Mouse (Mus musculus): Measurements from ENCODE around the gene Slc4a1. TPM values are rescaled to one million over a fixed set of nuclear protein-coding genes. Genes with fewer than 3 reads are reported as not detected.

Slc4a1 gene
- polyA plus RNA-seq, 1 experiment from 2014 or later, result 20.2 TPM

- Histone ChIP-seq H3K27me3 (no peaks in the 10 kb centered on the region), H3K36me3 (peaks cover 58% of the 10 kb centered on the region), H3K27ac (peak overlapping the region; percentile 74; the same call in 1 of the 2 replicates), H3K4me2 (peak overlapping the region; percentile 77), H3K4me3 (peak overlapping the region; percentile 51), H3K4me1 (replicated peaks) (peaks cover 27% of the 10 kb centered on the region), H3K9me3 (replicated peaks) (no peaks in the 10 kb centered on the region), H3K9ac (0 out of 2 replicates have a peak overlapping the region, but pooled peaks have one; percentile 55)
- 82% methylated on average over 22 of the region's 22 CpGs for WGBS
- no peak for ATAC-seq (replicated peaks; ENCODE audit: insufficient number of reproducible peaks, insufficient read depth, low FRiP score, low read depth)
Observed at GRCm38 (mm10) chr11:102309821-102310617, 56.0 kb downstream of the Slc4a1 start.

GRCm38 (mm10) chr11:102308979-102309378 lies 57.0 kb downstream of the Slc4a1 start:
- H3K4me1 ChIP-seq (replicated peaks), result peaks cover 27% of the 10 kb centered on the region
- peaks cover 50% of the 10 kb centered on the region for H3K36me3 ChIP-seq
- H3K27ac ChIP-seq, result peak overlapping the region; percentile 74
- peak overlapping the region; percentile 55 for H3K9ac ChIP-seq
- H3K9me3 ChIP-seq (replicated peaks), result no peaks in the 10 kb centered on the region
- H3K4me3 ChIP-seq, result peak overlapping the region; percentile 51
- no peaks in the 10 kb centered on the region for H3K27me3 ChIP-seq
- peak; percentile 94 for ATAC-seq (replicated peaks; ENCODE audit: insufficient number of reproducible peaks, insufficient read depth, low FRiP score, low read depth)
- H3K4me2 ChIP-seq, result peak overlapping the region; percentile 77
- under 1% methylated on average over 27 of the region's 27 CpGs for WGBS

GRCm38 (mm10) chr11:102308104-102308503 lies 57.9 kb downstream of the Slc4a1 start:
- 79% methylated on average over 9 of the region's 9 CpGs for WGBS
- Histone ChIP-seq H3K9ac (no peak overlapping the region), H3K27ac (no peak overlapping the region), H3K4me1 (replicated peaks) (peaks cover 27% of the 10 kb centered on the region), H3K9me3 (replicated peaks) (no peaks in the 10 kb centered on the region), H3K27me3 (no peaks in the 10 kb centered on the region), H3K4me2 (no peak overlapping the region), H3K4me3 (no peak overlapping the region), H3K36me3 (peaks cover 41% of the 10 kb centered on the region)
- ATAC-seq (replicated peaks; ENCODE audit: insufficient number of reproducible peaks, insufficient read depth, low FRiP score, low read depth), result no peak

- 53% methylated on average over 2 of the region's 3 CpGs for WGBS
- ATAC-seq (replicated peaks; ENCODE audit: insufficient number of reproducible peaks, insufficient read depth, low FRiP score, low read depth), result no peak
- no peak overlapping the region for H3K4me2 ChIP-seq
Observed at GRCm38 (mm10) chr11:102305359-102305758, 60.6 kb downstream of the Slc4a1 start.

DNA sequence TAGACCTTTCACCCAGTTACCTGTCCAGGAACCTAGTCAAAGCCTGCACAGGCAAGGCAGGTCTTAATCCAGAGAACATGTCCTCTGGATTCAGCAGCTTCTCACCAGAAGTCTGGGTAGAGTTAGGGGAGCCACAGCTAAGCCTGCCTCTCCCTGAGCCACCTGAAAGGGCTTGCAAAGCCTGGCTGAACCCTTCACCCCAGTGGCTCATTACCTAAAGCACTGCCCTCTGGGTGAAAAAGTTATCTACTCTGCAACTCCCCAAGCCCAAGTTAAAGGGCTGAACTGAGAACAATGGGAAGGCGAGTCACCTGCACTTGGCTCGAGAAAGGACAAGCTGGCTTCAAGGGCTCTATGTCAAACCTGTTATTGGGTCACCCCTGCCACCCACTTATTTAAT lies 61.9 kb downstream of the Slc4a1 start:
- Histone ChIP-seq H3K4me1 (replicated peaks) (peaks cover 5% of the 10 kb centered on the region), H3K9me3 (replicated peaks) (no peaks in the 10 kb centered on the region), H3K4me3 (no peak overlapping the region), H3K9ac (no peak overlapping the region), H3K4me2 (no peak overlapping the region), H3K27ac (no peak overlapping the region), H3K36me3 (peaks cover 23% of the 10 kb centered on the region), H3K27me3 (no peaks in the 10 kb centered on the region)
- ATAC-seq (replicated peaks; ENCODE audit: insufficient number of reproducible peaks, insufficient read depth, low FRiP score, low read depth), result no peak
- WGBS, result 34% methylated on average over 2 of the region's 2 CpGs

More at GRCm38 (mm10) chr11:102305359-102305758, 60.6 kb downstream of the Slc4a1 start:
- Histone ChIP-seq H3K4me3 (no peak overlapping the region), H3K9ac (no peak overlapping the region), H3K9me3 (replicated peaks) (no peaks in the 10 kb centered on the region), H3K4me1 (replicated peaks) (peaks cover 17% of the 10 kb centered on the region), H3K27ac (no peak overlapping the region), H3K36me3 (peaks cover 26% of the 10 kb centered on the region), H3K27me3 (no peaks in the 10 kb centered on the region)

- H3K27ac ChIP-seq, result no peak overlapping the region
- H3K4me2 ChIP-seq, result no peak overlapping the region
- H3K36me3 ChIP-seq, result no peaks in the 10 kb centered on the region
- peaks cover 16% of the 10 kb centered on the region for H3K4me1 ChIP-seq (replicated peaks)
- 17% methylated on average over 1 of the region's 1 CpGs for WGBS
- no peak for ATAC-seq (replicated peaks; ENCODE audit: insufficient number of reproducible peaks, insufficient read depth, low FRiP score, low read depth)
- H3K27me3 ChIP-seq, result no peaks in the 10 kb centered on the region
- H3K9ac ChIP-seq, result no peak overlapping the region
- H3K4me3 ChIP-seq, result no peak overlapping the region
- no peaks in the 10 kb centered on the region for H3K9me3 ChIP-seq (replicated peaks)
Observed at GRCm38 (mm10) chr11:102299839-102300238, 66.2 kb downstream of the Slc4a1 start.

Small RNAs within 50 kb of the gene (microRNA-seq; reads per million reads assigned to microRNA genes)
- not detected for gene Mir6930

Other genes with a start within 250 kb of the Slc4a1 start
- gene Nags, start 220.7 kb downstream of the Slc4a1 start, polyA plus RNA-seq (2015; fragmentation: Nextera tagmentation; extraction: Ambion mirVana), result 0.24 TPM in 1 of 2 replicates, not detected in the other
- gene Tmem101, start 209.8 kb downstream of the Slc4a1 start, polyA plus RNA-seq (2015; fragmentation: Nextera tagmentation; extraction: Ambion mirVana), result 30.6 and 35.9 TPM in 2 replicates
- 74.6 and 83.4 TPM in 2 replicates for gene Lsm12, start 180.9 kb downstream of the Slc4a1 start, polyA plus RNA-seq (2015; fragmentation: Nextera tagmentation; extraction: Ambion mirVana)
- 20.9 and 23.3 TPM in 2 replicates for gene G6pc3, start 176.6 kb downstream of the Slc4a1 start, polyA plus RNA-seq (2015; fragmentation: Nextera tagmentation; extraction: Ambion mirVana)
- gene Hdac5, start 136.0 kb downstream of the Slc4a1 start, polyA plus RNA-seq (2015; fragmentation: Nextera tagmentation; extraction: Ambion mirVana), result 76.7 and 86.8 TPM in 2 replicates
- gene BC030867, start 117.3 kb downstream of the Slc4a1 start, polyA plus RNA-seq (2015; fragmentation: Nextera tagmentation; extraction: Ambion mirVana), result 8.3 and 12.7 TPM in 2 replicates
- 0.05 and 0.06 TPM in 2 replicates for gene Asb16, start 97.5 kb downstream of the Slc4a1 start, polyA plus RNA-seq (2015; fragmentation: Nextera tagmentation; extraction: Ambion mirVana)
- 36.4 and 43.1 TPM in 2 replicates for gene Tmub2, start 81.3 kb downstream of the Slc4a1 start, polyA plus RNA-seq (2015; fragmentation: Nextera tagmentation; extraction: Ambion mirVana)
- 6.8 and 8.9 TPM in 2 replicates for gene Atxn7l3, start 69.6 kb downstream of the Slc4a1 start, polyA plus RNA-seq (2015; fragmentation: Nextera tagmentation; extraction: Ambion mirVana)
- 51.0 and 60.2 TPM in 2 replicates for gene Ubtf, start 46.5 kb downstream of the Slc4a1 start, polyA plus RNA-seq (2015; fragmentation: Nextera tagmentation; extraction: Ambion mirVana)
- gene Rundc3a, start 27.2 kb upstream of the Slc4a1 start, polyA plus RNA-seq (2015; fragmentation: Nextera tagmentation; extraction: Ambion mirVana), result 0.64 and 2.5 TPM in 2 replicates
- 293 and 321 TPM in 2 replicates for gene Slc25a39, start 41.7 kb upstream of the Slc4a1 start, polyA plus RNA-seq (2015; fragmentation: Nextera tagmentation; extraction: Ambion mirVana)
- gene Grn, start 64.1 kb upstream of the Slc4a1 start, polyA plus RNA-seq (2015; fragmentation: Nextera tagmentation; extraction: Ambion mirVana), result 198 and 242 TPM in 2 replicates
- 2.7 and 5.7 TPM in 2 replicates for gene Fam171a2, start 81.5 kb upstream of the Slc4a1 start, polyA plus RNA-seq (2015; fragmentation: Nextera tagmentation; extraction: Ambion mirVana)
- gene Itga2b, start 103.9 kb upstream of the Slc4a1 start, polyA plus RNA-seq (2015; fragmentation: Nextera tagmentation; extraction: Ambion mirVana), result 8.7 TPM in 2 replicates
- 34.4 and 38.4 TPM in 2 replicates for gene Gpatch8, start 190.2 kb upstream of the Slc4a1 start, polyA plus RNA-seq (2015; fragmentation: Nextera tagmentation; extraction: Ambion mirVana)
- gene Gm11627, start 213.3 kb upstream of the Slc4a1 start, polyA plus RNA-seq (2015; fragmentation: Nextera tagmentation; extraction: Ambion mirVana), result 9.7 and 13.7 TPM in 2 replicates
- 15.1 and 20.4 TPM in 2 replicates for gene Fzd2, start 238.2 kb upstream of the Slc4a1 start, polyA plus RNA-seq (2015; fragmentation: Nextera tagmentation; extraction: Ambion mirVana)